Mouse (Mus musculus) forebrain, postnatal 0 days (tissue): ENCODE data around the gene Lage3. TPM values are rescaled to one million over a fixed set of nuclear protein-coding genes. Genes with fewer than 3 reads are reported as not detected.

Experiments used
- ATAC-seq: fragments of 200-750 bp; cut with Nextera tagmentation; 2 replicates; pipeline ENCODE4 v1.8.0; 2017; ENCODE audit warnings: mild to moderate bottlenecking, moderate library complexity
- DNase-seq: peaks from one replicate; pipeline ENCODE4 v3.0.0-alpha.2; 2015
- H3K27ac ChIP-seq: fragments of 300-500 bp; sonication (generic); 2 replicates; pipeline ENCODE4 v1.5.1; 2014; ENCODE audit warnings: low read depth, mild to moderate bottlenecking, antibody characterized with exemption, low read length, moderate library complexity, mixed read lengths
- H3K27me3 ChIP-seq: fragments of 300-500 bp; sonication (generic); 2 replicates; pipeline ENCODE4 v1.6.1; 2014; ENCODE audit warnings: mild to moderate bottlenecking, low read length, mixed read lengths; ENCODE audit not compliant: insufficient read depth
- H3K36me3 ChIP-seq: fragments of 300-500 bp; sonication (generic); 2 replicates; pipeline ENCODE4 v1.6.1; 2014; ENCODE audit warnings: mild to moderate bottlenecking, moderate library complexity; ENCODE audit not compliant: insufficient read depth
- H3K4me1 ChIP-seq: fragments of 300-500 bp; sonication (generic); 2 replicates; pipeline ENCODE4 v1.6.1; 2014; ENCODE audit warnings: antibody characterized with exemption; ENCODE audit not compliant: insufficient read depth
- H3K4me2 ChIP-seq: fragments of 300-500 bp; sonication (generic); 2 replicates; pipeline ENCODE4 v1.6.1; 2014; ENCODE audit warnings: low read depth, mild to moderate bottlenecking, moderate library complexity
- H3K4me3 ChIP-seq: fragments of 300-500 bp; sonication (generic); 2 replicates; pipeline ENCODE4 v1.5.1; 2014; ENCODE audit warnings: low read depth, low read length, mixed read lengths
- H3K9ac ChIP-seq: fragments of 300-500 bp; sonication (generic); 2 replicates; pipeline ENCODE4 v1.6.1; 2014; ENCODE audit warnings: mild to moderate bottlenecking
- H3K9me3 ChIP-seq: fragments of 300-500 bp; sonication (generic); 2 replicates; pipeline ENCODE4 v1.6.1; 2016; ENCODE audit warnings: low read length
- CTCF ChIP-seq: sonication (generic); IDR thresholded peaks from 2 replicates; pipeline ENCODE4 v1.5.1; 2016; ENCODE audit warnings: antibody characterized with exemption, control low read depth, low read depth
- WGBS: fragments of 180-500 bp; shearing (Covaris S2); extraction: QIAGEN DNeasy Blood & Tissue Kit; methylation state at CpG from one replicate; pipeline ENCODE4 v1.1.7; 2014; 5-methylcytosine and 5-hydroxymethylcytosine counted together
- polyA plus RNA-seq: library from polyadenylated mRNA; unstranded; fragments of >200 nt; fragmentation: Nextera tagmentation; extraction: Ambion mirVana; gene quantifications from 2 replicates; pipeline ENCODE4 v1.2.1, GENCODE M21; 2015
- total RNA-seq: library from RNA; depleted of rRNA; stranded (reverse); fragments of >200 nt; gene quantifications from 2 replicates; pipeline ENCODE4 v1.2.3, GENCODE M21; 2014; rRNA removed

The Lage3 gene
- 62.5 and 67.3 TPM in 2 replicates for total RNA-seq
- polyA plus RNA-seq, result 68.7 and 80.4 TPM in 2 replicates

- peak; percentile 87 for DNase-seq
- TF ChIP-seq CTCF, result no peak
- Histone ChIP-seq H3K4me1 (no peaks in the 10 kb centered on the region), H3K9ac (peak within 1 kb of the TSS; percentile 54), H3K4me2 (peak within 1 kb of the TSS; percentile 51), H3K36me3 (no peaks in the 10 kb centered on the region), H3K9me3 (no peaks in the 10 kb centered on the region), H3K27ac (peak within 1 kb of the TSS; percentile 66), H3K4me3 (peak within 1 kb of the TSS; percentile 35), H3K27me3 (no peaks in the 10 kb centered on the region)
- 46% methylated on average over 11 of the region's 22 CpGs for WGBS
- peak; percentile 94 for ATAC-seq
Measured at GRCm38 (mm10) chrX:74353467-74353770, at the start of gene Lage3. Lage3 (minus strand) TSS chrX:74353618.

GRCm38 (mm10) chrX:74400136-74400535 lies 46.7 kb upstream of the Lage3 start:
- H3K9me3 ChIP-seq, result no peaks in the 10 kb centered on the region
- no peaks in the 10 kb centered on the region for H3K27me3 ChIP-seq
- H3K4me1 ChIP-seq, result no peaks in the 10 kb centered on the region
- no peak for ATAC-seq
- no peaks in the 10 kb centered on the region for H3K36me3 ChIP-seq
- no peak overlapping the region for H3K4me3 ChIP-seq
- DNase-seq, result no peak
- no peak overlapping the region for H3K27ac ChIP-seq
- no peak overlapping the region for H3K9ac ChIP-seq
- H3K4me2 ChIP-seq, result no peak overlapping the region
- 79% methylated on average over 3 of the region's 3 CpGs for WGBS
- TF ChIP-seq CTCF, result no peak

DNA sequence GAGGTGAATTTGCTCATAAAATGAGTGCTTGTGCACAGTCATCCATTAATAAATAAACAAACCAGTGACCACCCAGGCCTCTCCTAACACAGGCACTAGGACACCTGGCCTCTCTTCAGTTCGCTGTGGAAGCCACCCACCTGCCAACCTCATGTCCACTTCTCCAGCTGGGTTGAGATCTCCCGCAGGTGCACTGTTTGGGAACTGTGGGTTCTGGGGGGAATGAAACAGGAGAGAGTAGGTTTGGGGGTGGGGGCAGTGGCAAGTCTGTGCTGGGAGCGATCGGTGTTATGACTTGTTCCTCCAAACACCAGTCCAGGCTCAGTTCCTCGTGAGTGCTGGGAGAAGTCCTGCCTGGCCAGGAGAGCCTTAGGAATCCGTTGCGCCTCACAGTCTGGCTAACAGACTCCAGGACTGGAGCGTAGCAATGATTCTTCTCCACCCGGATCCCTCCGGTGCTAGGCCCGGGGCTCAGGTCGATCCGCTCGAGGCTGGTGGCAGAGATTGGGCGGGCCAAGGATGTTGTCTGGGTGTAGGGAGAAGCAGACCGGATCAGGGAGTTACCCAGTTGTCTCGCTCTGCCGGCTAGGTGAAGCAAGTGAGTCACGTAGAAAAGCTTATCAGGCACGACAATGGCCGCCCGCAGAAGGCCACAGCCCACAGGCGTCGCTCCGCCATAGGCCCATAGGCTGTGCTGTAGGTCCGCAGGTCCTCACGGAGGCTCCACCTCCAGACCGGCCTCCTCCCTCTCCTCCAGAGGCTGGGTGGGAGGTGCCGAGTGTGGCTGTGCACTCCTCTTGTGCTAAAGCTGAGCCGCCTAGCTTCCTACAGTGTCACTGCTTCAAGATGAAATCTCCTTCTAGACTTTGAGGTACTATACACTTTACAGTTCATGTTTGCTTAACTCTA lies 39.4 kb upstream of the Lage3 start, which contains the start of the genes Fam3a and Ikbkg:
Gene Fam3a (minus strand): TSS at position 738 of the 909 bp plus-strand sequence.
Gene Ikbkg (plus strand): TSS at position 756 of the 909 bp plus-strand sequence.
- WGBS, result 27% methylated on average over 30 of the region's 30 CpGs
- Histone ChIP-seq H3K9ac (peak within 1 kb of the TSS; percentile 75), H3K4me2 (peak within 1 kb of the TSS; percentile 57), H3K9me3 (no peaks in the 10 kb centered on the region), H3K4me1 (0 out of 2 replicates have a peak, but pooled peaks cover 4% of the 10 kb centered on the region), H3K4me3 (peak within 1 kb of the TSS; percentile 48), H3K36me3 (no peaks in the 10 kb centered on the region), H3K27ac (peak within 1 kb of the TSS; percentile 90), H3K27me3 (no peaks in the 10 kb centered on the region)
- DNase-seq, result peak; percentile 84
- peak; percentile 100 for ATAC-seq
- TF ChIP-seq CTCF, result peak; percentile 67

GRCm38 (mm10) chrX:74388153-74388552 lies 34.7 kb upstream of the Lage3 start:
- Histone ChIP-seq H3K27me3 (no peaks in the 10 kb centered on the region), H3K4me1 (0 out of 2 replicates have a peak, but pooled peaks cover 4% of the 10 kb centered on the region), H3K36me3 (no peaks in the 10 kb centered on the region), H3K27ac (no peak overlapping the region), H3K4me3 (no peak overlapping the region), H3K4me2 (no peak overlapping the region), H3K9ac (no peak overlapping the region), H3K9me3 (no peaks in the 10 kb centered on the region)
- DNase-seq (no peak), ATAC-seq (no peak)
- TF ChIP-seq CTCF, result no peak

GRCm38 (mm10) chrX:74384451-74384850 lies 31.0 kb upstream of the Lage3 start:
- no peak overlapping the region for H3K9ac ChIP-seq
- no peak overlapping the region for H3K4me3 ChIP-seq
- no peaks in the 10 kb centered on the region for H3K36me3 ChIP-seq
- no peak for TF ChIP-seq CTCF
- no peak overlapping the region for H3K27ac ChIP-seq
- DNase-seq (no peak), ATAC-seq (no peak)
- H3K9me3 ChIP-seq, result no peaks in the 10 kb centered on the region
- H3K4me1 ChIP-seq, result no peaks in the 10 kb centered on the region
- H3K4me2 ChIP-seq, result no peak overlapping the region
- no peaks in the 10 kb centered on the region for H3K27me3 ChIP-seq
- WGBS, result 82% methylated on average over 2 of the region's 2 CpGs

GRCm38 (mm10) chrX:74372888-74373549 lies 19.6 kb upstream of the Lage3 start, which contains the start of the genes Ubl4a and Slc10a3:
Ubl4a (minus strand) TSS chrX:74373218.
Slc10a3 (minus strand) TSS chrX:74373349.
- DNase-seq, result peak; percentile 90
- Histone ChIP-seq H3K27ac (no peak within 1 kb of the TSS), H3K4me1 (no peaks in the 10 kb centered on the region), H3K4me2 (peak within 1 kb of the TSS; percentile 53), H3K27me3 (no peaks in the 10 kb centered on the region), H3K9me3 (no peaks in the 10 kb centered on the region), H3K36me3 (no peaks in the 10 kb centered on the region), H3K9ac (peak within 1 kb of the TSS; percentile 46), H3K4me3 (peak within 1 kb of the TSS; percentile 40)
- no peak for TF ChIP-seq CTCF
- ATAC-seq, result peak; percentile 96
- 34% methylated on average over 32 of the region's 32 CpGs for WGBS
